Mouse (Mus musculus): ENCODE measurements around the gene Rnf208. TPM values are rescaled to one million over a fixed set of nuclear protein-coding genes. Genes with fewer than 3 reads are reported as not detected.

Gene Rnf208
- polyA plus RNA-seq (2012; fragmentation: generic; extraction: Trizol): 0.59 TPM

GRCm38 (mm10) chr2:25242101-25242506 lies at the start of gene Rnf208, which contains the start of gene Cysrt1:
Gene Rnf208, plus strand, starts transcription at chr2:25242255.
Gene Cysrt1, minus strand, starts transcription at chr2:25242452.
- Histone ChIP-seq H3ac (ENCODE audit: control insufficient read depth, insufficient read length) (no peak within 1 kb of the TSS), H3K4me2 (ENCODE audit: low read depth) (peak within 1 kb of the TSS; percentile 65), H3K4me3 (no peak within 1 kb of the TSS), H3K79me2 (ENCODE audit: control insufficient read depth, insufficient read depth) (no peaks in the 10 kb centered on the region), H3K36me3 (ENCODE audit: control insufficient read depth, insufficient read depth) (no peaks in the 10 kb centered on the region), H3K27me3 (ENCODE audit: control insufficient read depth, insufficient read depth, insufficient read length) (peaks cover 18% of the 10 kb centered on the region)
- peak in 1 of 3 experiments; percentile 6 for TF ChIP-seq MYOG (IDR thresholded peaks at IDR 0.05; ENCODE audit: control insufficient read depth in 1 of 3, insufficient read depth in 1 of 3, insufficient read length in 2 of 3, low read depth in 2 of 3)
- TF ChIP-seq USF1 (IDR thresholded peaks at IDR 0.05; ENCODE audit: low read depth): no peak
- TF ChIP-seq TCF12 (IDR thresholded peaks at IDR 0.05; ENCODE audit: insufficient read depth, poor library complexity, severe bottlenecking): no peak
- no peak for TF ChIP-seq MAX (IDR thresholded peaks at IDR 0.05; ENCODE audit: low read depth)
- TF ChIP-seq REST (IDR thresholded peaks at IDR 0.05; ENCODE audit: insufficient read depth, insufficient read length): no peak
- TF ChIP-seq TCF3 (IDR thresholded peaks at IDR 0.05; ENCODE audit: insufficient read length, low read depth): no peak
- no peak for TF ChIP-seq CEBPB (IDR thresholded peaks at IDR 0.05; ENCODE audit: insufficient read depth, poor library complexity, severe bottlenecking)

- Histone ChIP-seq H3ac (ENCODE audit: control insufficient read depth, insufficient read length) (no peak overlapping the region), H3K79me2 (ENCODE audit: control insufficient read depth, insufficient read depth) (no peaks in the 10 kb centered on the region), H3K36me3 (ENCODE audit: control insufficient read depth, insufficient read depth) (no peaks in the 10 kb centered on the region), H3K4me2 (ENCODE audit: low read depth) (peak overlapping the region; percentile 25), H3K4me3 (no peak overlapping the region), H3K27me3 (ENCODE audit: control insufficient read depth, insufficient read depth, insufficient read length) (no peaks in the 10 kb centered on the region)
- TF ChIP-seq POLR2AphosphoS2 (IDR thresholded peaks at IDR 0.05; ENCODE audit: insufficient read length, low read depth) (peak; percentile 40), REST (IDR thresholded peaks at IDR 0.05; ENCODE audit: insufficient read depth, insufficient read length) (no peak)
Observed at GRCm38 (mm10) chr2:25193330-25193770, 48.7 kb upstream of the Rnf208 start.

DNA sequence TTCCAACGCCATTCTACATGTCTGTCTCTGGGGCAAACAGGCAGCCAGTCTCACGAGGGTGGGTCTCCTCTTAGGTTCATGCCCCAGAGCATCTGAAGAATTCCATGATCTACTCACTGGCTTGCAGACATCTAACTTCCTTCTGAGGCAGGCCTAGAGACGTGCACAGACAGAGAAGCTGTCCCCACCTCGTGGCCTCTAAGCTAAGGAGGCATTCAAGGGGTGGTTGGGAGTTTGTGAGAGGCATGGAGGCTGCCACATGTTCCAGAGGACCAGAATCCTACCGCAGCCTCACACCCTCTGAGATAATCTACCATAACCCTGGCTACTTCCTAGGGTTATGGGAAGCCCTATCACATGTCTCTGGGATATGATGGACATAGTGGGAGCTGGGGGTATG lies 48.0 kb upstream of the Rnf208 start:
- Histone ChIP-seq H3ac (ENCODE audit: control insufficient read depth, insufficient read length) (no peak overlapping the region), H3K27me3 (ENCODE audit: control insufficient read depth, insufficient read depth, insufficient read length) (no peaks in the 10 kb centered on the region), H3K4me3 (no peak overlapping the region), H3K4me2 (ENCODE audit: low read depth) (no peak overlapping the region), H3K36me3 (ENCODE audit: control insufficient read depth, insufficient read depth) (no peaks in the 10 kb centered on the region), H3K79me2 (ENCODE audit: control insufficient read depth, insufficient read depth) (no peaks in the 10 kb centered on the region)
- TF ChIP-seq USF1 (IDR thresholded peaks at IDR 0.05; ENCODE audit: low read depth) (no peak), TCF12 (IDR thresholded peaks at IDR 0.05; ENCODE audit: insufficient read depth, poor library complexity, severe bottlenecking) (no peak)

GRCm38 (mm10) chr2:25194486-25195171 lies 47.4 kb upstream of the Rnf208 start:
- Histone ChIP-seq H3K36me3 (ENCODE audit: control insufficient read depth, insufficient read depth) (peaks cover 5% of the 10 kb centered on the region), H3K4me2 (ENCODE audit: low read depth) (no peak overlapping the region), H3K79me2 (ENCODE audit: control insufficient read depth, insufficient read depth) (no peaks in the 10 kb centered on the region), H3K4me3 (no peak overlapping the region), H3ac (ENCODE audit: control insufficient read depth, insufficient read length) (no peak overlapping the region), H3K27me3 (ENCODE audit: control insufficient read depth, insufficient read depth, insufficient read length) (no peaks in the 10 kb centered on the region)
- TF ChIP-seq POLR2A (IDR thresholded peaks at IDR 0.05; ENCODE audit: insufficient read length, low read depth) (no peak), POLR2AphosphoS2 (IDR thresholded peaks at IDR 0.05; ENCODE audit: insufficient read length, low read depth) (no peak), MYOG (IDR thresholded peaks at IDR 0.05; ENCODE audit: control insufficient read depth in 1 of 3, insufficient read depth in 1 of 3, insufficient read length in 2 of 3, low read depth in 2 of 3) (no peak), SRF (IDR thresholded peaks at IDR 0.05; ENCODE audit: control insufficient read depth, insufficient read length, low read depth) (no peak)

GRCm38 (mm10) chr2:25195211-25196156 lies 46.6 kb upstream of the Rnf208 start:
- Histone ChIP-seq H3K4me3 (peak overlapping the region; percentile 24), H3K36me3 (ENCODE audit: control insufficient read depth, insufficient read depth) (peaks cover 14% of the 10 kb centered on the region), H3K27me3 (ENCODE audit: control insufficient read depth, insufficient read depth, insufficient read length) (no peaks in the 10 kb centered on the region), H3K4me2 (ENCODE audit: low read depth) (peak overlapping the region; percentile 83), H3ac (ENCODE audit: control insufficient read depth, insufficient read length) (no peak overlapping the region), H3K79me2 (ENCODE audit: control insufficient read depth, insufficient read depth) (no peaks in the 10 kb centered on the region)
- TF ChIP-seq MYOG (IDR thresholded peaks at IDR 0.05; ENCODE audit: control insufficient read depth in 1 of 3, insufficient read depth in 1 of 3, insufficient read length in 2 of 3, low read depth in 2 of 3) (no peak), E2F4 (IDR thresholded peaks at IDR 0.05; ENCODE audit: insufficient read depth) (no peak), REST (IDR thresholded peaks at IDR 0.05; ENCODE audit: insufficient read depth, insufficient read length) (no peak), USF1 (IDR thresholded peaks at IDR 0.05; ENCODE audit: low read depth) (no peak), TCF12 (IDR thresholded peaks at IDR 0.05; ENCODE audit: insufficient read depth, poor library complexity, severe bottlenecking) (no peak), TCF3 (IDR thresholded peaks at IDR 0.05; ENCODE audit: insufficient read length, low read depth) (no peak), MYOD1 (IDR thresholded peaks at IDR 0.05; ENCODE audit: control insufficient read depth in 1 of 3, insufficient read length in 2 of 3, low read depth in 2 of 3) (no peak), CEBPB (IDR thresholded peaks at IDR 0.05; ENCODE audit: insufficient read depth, poor library complexity, severe bottlenecking) (no peak), POLR2AphosphoS2 (IDR thresholded peaks at IDR 0.05; ENCODE audit: insufficient read length, low read depth) (no peak), MAX (IDR thresholded peaks at IDR 0.05; ENCODE audit: low read depth) (no peak), SRF (IDR thresholded peaks at IDR 0.05; ENCODE audit: control insufficient read depth, insufficient read length, low read depth) (no peak), POLR2A (IDR thresholded peaks at IDR 0.05; ENCODE audit: insufficient read length, low read depth) (no peak)

Measured in myocyte (in vitro differentiated cells).